Mouse (Mus musculus) hindbrain, embryonic 15.5 days (tissue): ENCODE data around the gene AI464131. TPM values are rescaled to one million over a fixed set of nuclear protein-coding genes. Genes with fewer than 3 reads are reported as not detected.

Source experiments
- ATAC-seq: fragments of 200-750 bp; cut with Nextera tagmentation; 2 replicates; pipeline ENCODE4 v1.8.0; 2017; ENCODE audit warnings: low read depth, moderate number of reproducible peaks, moderate TSS enrichment; ENCODE audit not compliant: low FRiP score
- H3K27ac ChIP-seq: fragments of 300-500 bp; sonication (generic); replicated peaks from 2 replicates; pipeline ENCODE4 v1.5.1; 2015; ENCODE audit warnings: mild to moderate bottlenecking, inconsistent platforms
- H3K27me3 ChIP-seq: fragments of 300-500 bp; sonication (generic); 2 replicates; pipeline ENCODE4 v1.6.1; 2015; ENCODE audit warnings: control low read depth, inconsistent platforms
- H3K36me3 ChIP-seq: fragments of 300-500 bp; sonication (generic); 2 replicates; pipeline ENCODE4 v1.6.1; 2015; ENCODE audit warnings: control low read depth, inconsistent platforms
- H3K4me1 ChIP-seq: fragments of 300-500 bp; sonication (generic); replicated peaks from 2 replicates; pipeline ENCODE4 v1.6.1; 2015; ENCODE audit warnings: control low read depth, inconsistent platforms
- H3K4me2 ChIP-seq: fragments of 300-500 bp; sonication (generic); 2 replicates; pipeline ENCODE4 v1.6.1; 2015; ENCODE audit warnings: moderate library complexity, mild to moderate bottlenecking, inconsistent platforms
- H3K4me3 ChIP-seq: fragments of 300-500 bp; sonication (generic); 2 replicates; pipeline ENCODE4 v1.5.1; 2015; ENCODE audit warnings: mild to moderate bottlenecking, inconsistent platforms
- H3K9ac ChIP-seq: fragments of 300-500 bp; sonication (generic); 2 replicates; pipeline ENCODE4 v1.6.1; 2015; ENCODE audit warnings: inconsistent platforms
- H3K9me3 ChIP-seq: fragments of 300-500 bp; sonication (generic); 2 replicates; pipeline ENCODE4 v1.6.1; 2016; ENCODE audit warnings: control low read depth, inconsistent platforms
- WGBS: fragments of 180-500 bp; shearing (Covaris S2); methylation state at CpG from one replicate; pipeline ENCODE4 v1.1.7; 2015; 5-methylcytosine and 5-hydroxymethylcytosine counted together
- polyA plus RNA-seq: library from polyadenylated mRNA; unstranded; fragments of >200 nt; fragmentation: Nextera tagmentation; extraction: Ambion mirVana; gene quantifications from 2 replicates; pipeline ENCODE4 v1.2.1, GENCODE M21; 2015

Gene AI464131
- polyA plus RNA-seq, result 11.2 and 14.0 TPM in 2 replicates

- no peaks in the 10 kb centered on the region for H3K9me3 ChIP-seq
- H3K9ac ChIP-seq, result peak within 1 kb of the TSS; percentile 28
- H3K4me2 ChIP-seq, result peak within 1 kb of the TSS; percentile 58
- peak; percentile 86 for ATAC-seq
- peak within 1 kb of the TSS; percentile 54 for H3K27ac ChIP-seq
- H3K27me3 ChIP-seq, result peaks cover 32% of the 10 kb centered on the region
- H3K4me3 ChIP-seq, result peak within 1 kb of the TSS; percentile 39
- H3K4me1 ChIP-seq, result peaks cover 53% of the 10 kb centered on the region
- WGBS, result 2% methylated on average over 17 of the region's 18 CpGs
- no peaks in the 10 kb centered on the region for H3K36me3 ChIP-seq
These were observed at the start of gene AI464131 for GRCm38 (mm10) chr4:41502986-41503412. Gene AI464131 (minus strand): TSS chr4:41503076.

- no peak for ATAC-seq
- H3K36me3 ChIP-seq, result no peaks in the 10 kb centered on the region
- WGBS, result 40% methylated on average over 6 of the region's 6 CpGs
- H3K4me2 ChIP-seq, result no peak overlapping the region
- H3K27me3 ChIP-seq, result no peaks in the 10 kb centered on the region
- peaks cover 28% of the 10 kb centered on the region for H3K4me1 ChIP-seq
- H3K9me3 ChIP-seq, result no peaks in the 10 kb centered on the region
- H3K4me3 ChIP-seq, result no peak overlapping the region
- H3K27ac ChIP-seq, result no peak overlapping the region
- H3K9ac ChIP-seq, result no peak overlapping the region
These were observed 49.7 kb upstream of the AI464131 start for GRCm38 (mm10) chr4:41552529-41552928.

- peaks cover 32% of the 10 kb centered on the region for H3K4me1 ChIP-seq
- H3K27me3 ChIP-seq, result no peaks in the 10 kb centered on the region
- H3K4me2 ChIP-seq, result no peak overlapping the region
- H3K36me3 ChIP-seq, result no peaks in the 10 kb centered on the region
- no peak overlapping the region for H3K4me3 ChIP-seq
- no peak overlapping the region for H3K9ac ChIP-seq
- 0 out of 2 replicates have a peak overlapping the region, but pooled peaks have one; percentile 53 for H3K27ac ChIP-seq
- 86% methylated on average over 1 of the region's 1 CpGs for WGBS
- ATAC-seq, result no peak
- H3K9me3 ChIP-seq, result no peaks in the 10 kb centered on the region
These were observed 44.2 kb upstream of the AI464131 start for GRCm38 (mm10) chr4:41547086-41547485.

- H3K27ac ChIP-seq, result peak overlapping the region; percentile 53; the same call in 1 of the 2 replicates
- no peak overlapping the region for H3K9ac ChIP-seq
- no peaks in the 10 kb centered on the region for H3K9me3 ChIP-seq
- ATAC-seq, result peak; percentile 68
- no peaks in the 10 kb centered on the region for H3K36me3 ChIP-seq
- H3K4me3 ChIP-seq, result no peak overlapping the region
- peaks cover 34% of the 10 kb centered on the region for H3K4me1 ChIP-seq
- H3K27me3 ChIP-seq, result no peaks in the 10 kb centered on the region
- H3K4me2 ChIP-seq, result no peak overlapping the region
- WGBS, result 11% methylated on average over 8 of the region's 8 CpGs
These were observed 43.1 kb upstream of the AI464131 start for GRCm38 (mm10) chr4:41545985-41546384.

GRCm38 (mm10) chr4:41542136-41542535 lies 39.3 kb upstream of the AI464131 start:
- no peak overlapping the region for H3K4me2 ChIP-seq
- WGBS, result 72% methylated on average over 8 of the region's 8 CpGs
- ATAC-seq, result 0 out of 2 replicates have a peak, but pooled peaks have one; percentile 37
- H3K4me3 ChIP-seq, result no peak overlapping the region
- peaks cover 4% of the 10 kb centered on the region; the same call in 1 of the 2 replicates for H3K36me3 ChIP-seq
- H3K9ac ChIP-seq, result no peak overlapping the region
- peaks cover 35% of the 10 kb centered on the region for H3K4me1 ChIP-seq
- no peaks in the 10 kb centered on the region for H3K9me3 ChIP-seq
- no peaks in the 10 kb centered on the region for H3K27me3 ChIP-seq
- H3K27ac ChIP-seq, result peak overlapping the region; percentile 72

- no peak overlapping the region for H3K9ac ChIP-seq
- no peak for ATAC-seq
- WGBS, result 82% methylated on average over 5 of the region's 5 CpGs
- no peaks in the 10 kb centered on the region for H3K27me3 ChIP-seq
- peaks cover 19% of the 10 kb centered on the region; the same call in 1 of the 2 replicates for H3K4me1 ChIP-seq
- no peaks in the 10 kb centered on the region for H3K9me3 ChIP-seq
- H3K36me3 ChIP-seq, result peaks cover 4% of the 10 kb centered on the region; the same call in 1 of the 2 replicates
- H3K4me2 ChIP-seq, result no peak overlapping the region
- no peak overlapping the region for H3K27ac ChIP-seq
- H3K4me3 ChIP-seq, result no peak overlapping the region
These were observed 32.0 kb upstream of the AI464131 start for GRCm38 (mm10) chr4:41534866-41535265.

- 31% methylated on average over 6 of the region's 6 CpGs for WGBS
- no peak for ATAC-seq
- no peak overlapping the region for H3K4me3 ChIP-seq
- H3K4me1 ChIP-seq, result peaks cover 36% of the 10 kb centered on the region
- no peaks in the 10 kb centered on the region for H3K36me3 ChIP-seq
- H3K9ac ChIP-seq, result no peak overlapping the region
- no peaks in the 10 kb centered on the region for H3K27me3 ChIP-seq
- no peak overlapping the region for H3K27ac ChIP-seq
- H3K9me3 ChIP-seq, result no peaks in the 10 kb centered on the region
- H3K4me2 ChIP-seq, result no peak overlapping the region
These were observed 29.5 kb upstream of the AI464131 start for GRCm38 (mm10) chr4:41532420-41532819.

GRCm38 (mm10) chr4:41527996-41528395 lies 25.1 kb upstream of the AI464131 start:
- Histone ChIP-seq H3K4me2 (0 out of 2 replicates have a peak overlapping the region, but pooled peaks have one; percentile 3), H3K27me3 (no peaks in the 10 kb centered on the region), H3K4me3 (no peak overlapping the region), H3K9me3 (no peaks in the 10 kb centered on the region), H3K27ac (0 out of 2 replicates have a peak overlapping the region, but pooled peaks have one; percentile 20), H3K36me3 (no peaks in the 10 kb centered on the region), H3K9ac (no peak overlapping the region), H3K4me1 (peaks cover 46% of the 10 kb centered on the region)
- WGBS, result 11% methylated on average over 8 of the region's 8 CpGs
- no peak; the same call in 1 of the 2 replicates for ATAC-seq

- no peaks in the 10 kb centered on the region for H3K9me3 ChIP-seq
- peaks cover 45% of the 10 kb centered on the region for H3K4me1 ChIP-seq
- H3K4me3 ChIP-seq, result no peak overlapping the region
- H3K36me3 ChIP-seq, result no peaks in the 10 kb centered on the region
- no peak overlapping the region for H3K4me2 ChIP-seq
- no peak for ATAC-seq
- 13% methylated on average over 13 of the region's 13 CpGs for WGBS
- H3K9ac ChIP-seq, result no peak overlapping the region
- H3K27me3 ChIP-seq, result no peaks in the 10 kb centered on the region
- H3K27ac ChIP-seq, result peak overlapping the region; percentile 27
These were observed 24.2 kb upstream of the AI464131 start for GRCm38 (mm10) chr4:41527076-41527475.

- Histone ChIP-seq H3K9me3 (no peaks in the 10 kb centered on the region), H3K4me1 (peaks cover 40% of the 10 kb centered on the region), H3K27ac (peak overlapping the region; percentile 27; the same call in 1 of the 2 replicates), H3K36me3 (peaks cover 1% of the 10 kb centered on the region; the same call in 1 of the 2 replicates), H3K27me3 (no peaks in the 10 kb centered on the region), H3K4me3 (no peak overlapping the region), H3K9ac (no peak overlapping the region), H3K4me2 (no peak overlapping the region)
- no peak for ATAC-seq
- 14% methylated on average over 7 of the region's 7 CpGs for WGBS
These were observed 23.7 kb upstream of the AI464131 start for GRCm38 (mm10) chr4:41526553-41526952.

GRCm38 (mm10) chr4:41524829-41525228 lies 22.0 kb upstream of the AI464131 start:
- no peak for ATAC-seq
- Histone ChIP-seq H3K9ac (no peak overlapping the region), H3K27me3 (no peaks in the 10 kb centered on the region), H3K4me3 (no peak overlapping the region), H3K9me3 (no peaks in the 10 kb centered on the region), H3K27ac (no peak overlapping the region), H3K4me1 (peaks cover 34% of the 10 kb centered on the region), H3K4me2 (no peak overlapping the region), H3K36me3 (peaks cover 11% of the 10 kb centered on the region; the same call in 1 of the 2 replicates)
- 75% methylated on average over 9 of the region's 9 CpGs for WGBS

GRCm38 (mm10) chr4:41523839-41524238 lies 21.0 kb upstream of the AI464131 start:
- H3K36me3 ChIP-seq, result peaks cover 19% of the 10 kb centered on the region; the same call in 1 of the 2 replicates
- H3K4me2 ChIP-seq, result no peak overlapping the region
- H3K27me3 ChIP-seq, result no peaks in the 10 kb centered on the region
- H3K4me1 ChIP-seq, result peaks cover 30% of the 10 kb centered on the region
- no peak overlapping the region for H3K9ac ChIP-seq
- H3K4me3 ChIP-seq, result no peak overlapping the region
- WGBS, result 81% methylated on average over 7 of the region's 7 CpGs
- no peaks in the 10 kb centered on the region for H3K9me3 ChIP-seq
- H3K27ac ChIP-seq, result no peak overlapping the region
- ATAC-seq, result no peak
